Mouse (Mus musculus): ENCODE measurements around the gene Ripor2.

DNA sequence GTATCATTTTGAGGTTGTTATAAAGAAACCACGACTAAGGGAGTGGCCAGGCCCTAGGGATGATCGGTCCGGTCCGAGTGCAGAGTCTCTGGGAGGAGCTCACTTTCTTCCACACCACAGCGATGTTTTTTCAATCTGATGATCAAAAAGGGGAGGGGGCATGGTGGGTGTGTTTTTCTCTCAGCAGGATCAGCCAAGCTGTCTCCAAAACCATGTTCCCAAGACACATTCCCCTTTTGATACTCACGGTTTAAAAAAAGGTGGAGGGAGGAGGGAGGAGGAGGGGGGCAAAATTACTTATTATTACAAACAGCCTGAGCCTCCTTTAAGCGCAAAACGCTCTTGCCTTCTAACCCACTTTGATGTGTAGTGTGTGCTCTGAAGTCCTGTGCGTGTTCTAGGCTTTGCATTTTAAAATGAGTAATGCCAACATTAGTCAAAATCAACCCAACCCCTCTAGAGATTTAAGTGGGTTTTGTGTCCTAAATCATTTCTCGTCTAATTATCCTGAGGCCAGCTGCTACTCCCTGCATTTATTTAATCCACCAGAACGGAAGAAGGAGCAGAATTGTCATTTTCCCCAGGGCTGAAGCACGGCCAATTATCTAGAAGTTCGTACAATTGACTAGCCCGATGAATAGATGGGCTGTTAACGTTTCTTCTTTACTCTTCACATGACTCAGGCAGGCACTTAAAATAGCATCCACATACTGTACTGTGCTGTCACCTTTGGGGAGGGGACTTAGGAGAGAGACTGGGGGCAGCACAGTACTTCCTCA, 74.9 kb downstream of the Ripor2 start:
- TF ChIP-seq CTCF (IDR thresholded peaks at IDR 0.05; ENCODE audit: low read depth, low read length) = no peak
- TF ChIP-seq POLR2A (IDR thresholded peaks at IDR 0.05; ENCODE audit: insufficient read depth, low read length) = no peak

Measured in ES-Bruce4 (cell line).